Mouse (Mus musculus) frontal cortex, postnatal 25 days (tissue): Measurements from ENCODE around the gene AI837181.

Experiments used
- DNase-seq, 2 experiments: peaks; one replicate each; pipeline ENCODE4 v3.0.0; 2022; ENCODE audit warnings: low spot score in 2 of 2

The AI837181 gene

GRCm38 (mm10) chr19:5414534-5414957 is 10.4 kb upstream of the AI837181 start:
- DNase-seq: no peak

- no peak for DNase-seq
Measured at GRCm38 (mm10) chr19:5418750-5419466, 6.0 kb upstream of the AI837181 start.

GRCm38 (mm10) chr19:5419630-5420029 is 5.3 kb upstream of the AI837181 start:
- DNase-seq: no peak

DNA sequence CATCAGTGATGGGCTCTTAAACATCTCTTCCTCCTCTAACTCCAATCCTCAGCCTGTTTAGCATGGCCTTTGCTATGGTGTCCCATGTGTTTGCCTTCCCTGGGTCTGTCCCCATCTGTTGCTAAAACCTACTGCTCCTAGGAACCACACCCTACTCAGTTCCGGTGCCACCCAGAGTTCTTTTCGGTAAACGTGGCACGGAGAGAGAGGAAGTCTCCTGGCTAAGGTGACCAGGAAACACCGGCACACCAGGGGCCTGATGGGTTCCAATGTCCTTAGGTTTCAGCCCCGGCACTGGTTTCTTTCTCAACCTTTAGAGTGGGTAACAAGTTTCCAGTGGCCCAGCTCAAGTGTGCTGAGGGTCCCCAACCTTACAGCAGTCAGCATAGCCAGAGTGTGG is 4.4 kb upstream of the AI837181 start:
- no peak for DNase-seq

DNA sequence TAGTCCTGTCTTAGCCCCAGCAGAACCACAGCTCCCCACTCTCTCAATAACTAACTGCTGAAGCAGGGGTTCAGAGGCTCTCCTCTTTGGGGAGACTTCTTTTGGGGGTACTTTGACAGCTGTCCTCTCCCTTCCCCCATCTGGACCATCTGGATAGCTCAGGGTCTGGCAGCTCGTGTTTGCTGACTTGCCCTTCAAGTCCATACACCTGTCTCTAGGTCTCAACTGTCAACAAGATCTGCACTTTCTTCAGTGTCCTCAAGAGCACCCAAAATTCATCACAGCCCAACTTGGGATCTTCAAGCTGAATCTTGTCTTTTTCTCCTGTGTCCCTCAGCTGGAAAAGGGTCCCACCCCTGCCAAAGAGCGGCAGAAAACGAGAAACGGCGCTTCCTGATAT is 3.2 kb upstream of the AI837181 start:
- DNase-seq: no peak

DNA sequence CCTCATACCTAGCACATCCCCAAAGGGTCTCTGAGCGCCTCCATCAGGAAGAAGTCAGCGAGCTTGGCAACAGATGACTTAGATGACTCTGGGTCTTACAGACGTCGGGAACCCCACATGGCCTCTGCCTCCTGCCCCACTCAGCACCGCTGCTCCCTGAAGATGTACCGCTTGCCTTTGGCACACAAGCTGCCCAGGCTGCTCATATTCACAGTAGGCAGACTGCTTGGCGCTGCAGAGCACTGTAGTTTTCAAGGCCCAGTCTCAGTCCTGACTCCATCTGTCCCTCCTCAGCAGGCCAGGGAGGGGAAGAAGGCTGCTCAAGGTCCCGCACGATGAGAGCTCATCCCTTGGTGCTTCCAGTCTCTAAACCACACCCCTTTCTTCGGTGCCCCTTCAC is 2.7 kb upstream of the AI837181 start:
- no peak for DNase-seq

DNA sequence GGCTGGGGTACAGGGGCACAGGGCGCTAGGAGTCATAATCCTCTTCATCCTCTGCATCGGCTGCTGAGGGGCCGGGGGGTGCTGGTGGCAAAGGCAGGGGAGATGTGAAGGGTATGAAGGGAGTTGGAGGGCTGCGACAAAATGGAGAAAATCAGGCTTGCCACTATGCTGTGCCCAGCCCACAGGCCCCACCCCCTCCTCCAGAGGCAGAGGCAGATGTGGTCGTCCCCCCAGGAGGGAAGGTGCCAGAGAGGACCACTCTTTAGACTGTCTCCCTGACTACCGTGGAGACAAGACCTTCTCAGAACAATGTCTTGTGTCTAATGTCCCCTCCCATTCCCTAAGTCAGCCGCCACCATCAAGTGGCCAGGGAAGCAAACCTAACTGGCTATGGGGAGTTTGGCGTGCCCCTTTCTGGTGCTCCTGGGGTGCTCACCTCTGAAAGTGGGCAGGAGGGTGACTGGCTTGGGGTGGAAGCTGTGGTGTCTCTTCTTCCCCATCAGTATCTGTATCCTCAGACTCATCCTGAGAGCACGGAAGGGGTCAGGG is 2.0 kb upstream of the AI837181 start:
- no peak for DNase-seq

DNA sequence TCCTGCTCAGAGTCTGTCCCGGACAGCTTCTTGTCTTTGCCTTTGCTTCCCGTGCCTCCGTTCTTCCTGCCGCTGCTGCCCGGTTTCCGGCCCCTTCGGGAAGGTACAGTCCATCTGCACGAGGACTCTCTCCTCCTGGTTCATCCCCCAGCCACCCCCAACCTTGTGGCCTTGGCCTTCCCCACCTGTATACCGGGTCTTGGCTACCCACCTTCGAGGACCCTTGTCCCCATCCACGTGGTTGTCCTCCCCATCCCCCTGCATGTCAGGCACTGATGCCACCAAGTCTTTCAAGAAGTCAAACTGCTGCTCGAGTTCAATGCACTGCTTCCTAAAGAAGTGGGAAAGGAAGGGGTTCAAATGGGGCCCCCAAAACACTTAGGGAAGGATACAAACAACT is 1.4 kb upstream of the AI837181 start:
- no peak for DNase-seq

- DNase-seq: peak in 1 of 2 experiments; percentile 45
Measured at GRCm38 (mm10) chr19:5424092-5424781, 707 bp upstream of the AI837181 start.

DNA sequence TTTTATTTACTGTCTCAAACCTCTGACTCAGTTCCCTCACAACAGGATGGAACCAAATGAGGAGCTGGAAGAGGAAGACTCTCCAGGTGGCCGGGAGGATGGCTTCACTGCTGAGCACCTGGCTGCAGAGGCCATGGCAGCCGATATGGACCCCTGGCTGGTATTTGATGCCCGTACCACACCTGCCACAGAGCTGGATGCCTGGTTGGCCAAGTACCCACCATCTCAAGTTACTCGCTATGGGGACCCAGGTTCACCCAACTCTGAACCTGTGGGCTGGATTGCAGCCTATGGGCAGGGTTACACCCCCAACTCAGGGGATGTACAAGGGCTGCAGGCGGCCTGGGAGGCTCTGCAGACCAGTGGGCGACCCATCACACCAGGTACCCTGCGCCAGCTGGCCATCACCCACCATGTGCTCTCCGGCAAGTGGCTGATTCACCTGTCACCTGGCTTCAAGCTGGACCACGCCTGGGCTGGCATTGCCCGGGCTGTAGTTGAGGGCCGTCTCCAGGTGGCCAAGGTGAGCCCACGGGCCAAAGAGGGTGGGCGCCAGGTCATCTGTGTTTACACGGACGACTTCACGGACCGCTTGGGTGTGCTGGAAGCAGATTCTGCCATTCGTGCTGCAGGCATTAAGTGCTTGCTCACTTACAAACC is 1.1 kb downstream of the AI837181 start:
- DNase-seq: no peak

DNA sequence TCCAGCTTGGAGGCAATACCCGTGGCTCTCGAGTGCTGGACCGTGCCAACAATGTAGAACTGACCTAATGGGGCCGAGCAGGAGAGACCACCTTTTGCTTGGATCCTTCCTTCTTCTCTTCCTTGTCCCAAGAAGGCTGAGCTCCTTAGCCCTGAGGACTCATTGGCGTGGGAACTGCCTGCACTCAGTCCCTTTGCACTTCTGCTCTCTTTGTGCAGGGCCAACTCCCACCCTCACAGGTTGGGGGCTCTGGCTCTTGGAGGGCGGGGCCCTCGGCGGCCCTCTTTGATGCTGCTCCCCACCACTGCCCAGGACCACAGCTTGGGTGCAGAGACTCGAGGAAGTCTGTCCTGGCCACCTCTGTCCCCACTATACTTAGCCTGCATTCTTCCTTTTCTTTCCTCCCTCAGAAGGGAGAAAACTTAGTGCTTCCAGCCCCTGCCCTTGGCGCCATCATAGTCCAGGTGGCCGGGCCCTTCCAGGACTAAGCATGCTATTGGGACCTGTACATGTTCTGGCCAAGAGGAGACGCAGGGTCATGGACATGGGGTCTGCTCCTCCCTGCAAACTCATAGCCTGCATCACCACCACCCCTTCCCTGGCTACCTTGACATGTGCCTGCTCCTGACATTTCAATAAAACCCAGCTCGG is 1.8 kb downstream of the AI837181 start:
- no peak for DNase-seq

GRCm38 (mm10) chr19:5428083-5428482 is 3.1 kb downstream of the AI837181 start:
- DNase-seq: no peak

DNA sequence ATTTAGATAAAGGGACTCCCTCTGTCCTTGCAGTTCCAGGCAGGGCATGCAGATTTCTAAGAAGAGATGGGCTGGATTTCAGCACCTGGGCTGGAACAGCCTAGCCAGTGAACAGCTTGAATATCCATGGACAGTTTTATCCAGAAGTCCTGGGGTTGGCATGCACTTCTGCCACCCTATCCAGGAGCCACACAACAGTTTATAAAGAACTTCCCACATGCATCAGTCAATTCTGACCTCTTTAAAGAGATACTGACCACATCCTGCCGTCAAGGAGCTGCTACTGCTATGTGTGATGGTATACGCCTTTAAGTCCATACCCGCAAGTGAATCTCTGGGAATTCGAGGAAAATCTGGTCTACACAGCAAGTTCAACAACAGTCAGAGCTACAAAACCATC is 4.3 kb downstream of the AI837181 start:
- no peak for DNase-seq

DNA sequence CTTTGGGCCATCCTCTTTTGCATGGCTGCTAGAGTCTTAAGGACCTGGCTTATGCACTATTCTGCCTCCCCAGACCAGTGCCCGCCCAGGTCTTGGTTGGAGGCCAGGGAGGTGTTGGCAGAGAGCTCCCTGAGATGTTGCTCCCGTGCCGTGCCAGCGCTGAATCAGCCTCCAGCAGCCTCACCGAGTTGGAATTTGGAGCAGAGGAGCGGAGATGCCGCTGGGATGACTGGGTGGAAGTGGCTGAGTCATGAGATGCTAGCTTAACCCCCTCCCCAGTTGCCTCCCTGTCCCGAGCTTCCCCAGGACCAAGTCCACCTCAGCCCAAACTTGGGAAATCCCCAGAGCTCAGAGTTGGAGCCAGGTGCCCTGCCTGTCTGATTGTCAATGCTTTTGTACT is 4.9 kb downstream of the AI837181 start:
- DNase-seq: no peak

GRCm38 (mm10) chr19:5430408-5430807 is 5.5 kb downstream of the AI837181 start:
- DNase-seq: no peak

GRCm38 (mm10) chr19:5431911-5432464 is 7.0 kb downstream of the AI837181 start:
- no peak for DNase-seq

- DNase-seq: no peak
Measured at GRCm38 (mm10) chr19:5432992-5433852, 8.3 kb downstream of the AI837181 start.

- DNase-seq: no peak
Measured at GRCm38 (mm10) chr19:5433951-5434350, 9.0 kb downstream of the AI837181 start.

GRCm38 (mm10) chr19:5444371-5444908 is 19.5 kb downstream of the AI837181 start:
- no peak for DNase-seq

- no peak for DNase-seq
Measured at GRCm38 (mm10) chr19:5444954-5445353, 20.0 kb downstream of the AI837181 start.

DNA sequence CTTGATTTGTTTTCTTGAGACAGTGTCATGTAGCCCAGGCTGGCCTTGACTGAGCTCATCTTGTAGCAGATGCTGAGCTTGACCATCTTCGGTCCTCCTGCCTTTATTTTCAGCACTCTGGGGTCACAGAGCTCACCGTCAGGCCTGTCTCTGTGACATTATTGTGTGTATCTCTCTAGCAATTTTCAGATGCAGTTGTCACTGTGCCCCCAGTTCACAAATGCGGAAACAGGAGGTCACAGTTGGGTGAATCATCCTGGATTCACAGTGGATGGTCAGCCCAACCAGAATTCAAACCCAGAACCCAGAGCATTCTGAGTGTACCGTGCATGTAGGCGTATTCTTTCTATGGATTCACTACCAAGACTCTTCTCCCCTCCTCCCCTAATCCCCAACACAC is 20.8 kb downstream of the AI837181 start:
- no peak for DNase-seq
